Mouse (Mus musculus): ENCODE results near the gene Galt.
"Not testable (repeated sequence)": the region's sequence is repeated elsewhere in the genome, so short reads cannot be mapped to it uniquely, and the experiment has no call there.

Galt gene

DNA sequence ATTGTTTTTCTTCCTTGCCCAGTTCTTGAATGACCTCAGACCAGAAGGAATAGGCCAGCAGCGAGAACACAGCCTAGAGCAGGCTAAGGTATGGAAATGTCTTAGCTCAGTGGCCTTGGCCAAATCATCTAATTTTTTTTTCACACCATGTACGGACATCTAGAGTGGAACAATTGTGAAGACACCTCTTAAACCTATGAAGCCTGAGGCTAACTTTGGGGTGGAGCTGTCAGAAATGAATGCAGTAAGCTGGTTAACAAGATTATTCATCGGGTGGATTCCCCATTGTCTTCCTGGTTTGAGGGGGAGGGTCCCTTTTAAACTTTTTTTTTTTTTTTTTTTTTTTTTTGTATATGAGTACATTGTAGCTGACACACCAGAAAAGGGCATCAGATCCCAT lies 19.5 kb downstream of the Galt start:
- not testable (repeated sequence) for DNase-seq (ENCODE audit: low read depth, low spot score)

DNA sequence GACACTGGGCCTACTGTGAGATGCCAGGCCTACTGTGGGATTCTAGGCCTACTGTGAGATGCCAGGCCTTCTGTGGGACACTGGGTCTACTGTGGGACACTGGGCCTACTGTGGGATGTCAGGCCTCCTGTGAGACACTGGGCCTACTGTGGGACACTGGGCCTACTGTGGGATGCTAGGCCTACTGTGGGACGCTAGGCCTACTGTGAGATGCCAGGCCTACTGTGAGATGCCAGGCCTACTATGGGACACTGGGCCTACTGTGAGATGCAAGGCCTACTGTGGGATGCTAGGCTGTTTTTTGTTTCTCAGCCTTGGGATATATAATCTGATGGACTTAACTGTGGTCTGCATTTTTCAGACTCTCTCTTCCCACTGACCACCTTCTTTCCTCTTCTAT lies 20.8 kb downstream of the Galt start:
- DNase-seq (ENCODE audit: low read depth, low spot score) = not testable (repeated sequence)

DNA sequence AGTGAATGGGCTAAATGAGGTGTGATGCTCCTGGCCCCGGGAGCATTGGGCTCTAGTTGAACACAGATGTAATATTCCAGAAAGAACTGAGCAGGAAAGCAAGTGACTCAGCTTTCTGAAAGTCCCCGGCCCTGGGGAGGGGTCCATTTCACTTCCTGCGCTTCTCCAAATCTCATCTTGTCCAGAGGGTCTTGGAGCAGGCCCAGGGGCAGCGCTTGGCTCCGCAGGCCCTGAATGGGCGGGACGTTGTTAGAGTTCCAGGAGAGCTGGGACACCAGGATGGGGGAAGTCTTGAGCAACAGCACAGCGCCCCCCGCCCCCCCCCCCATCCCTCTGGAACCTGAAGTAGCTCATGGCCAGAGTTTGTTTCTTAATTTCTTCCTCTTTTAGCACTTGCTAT lies 26.2 kb downstream of the Galt start:
- DNase-seq (ENCODE audit: low read depth, low spot score) = not testable (repeated sequence)

DNA sequence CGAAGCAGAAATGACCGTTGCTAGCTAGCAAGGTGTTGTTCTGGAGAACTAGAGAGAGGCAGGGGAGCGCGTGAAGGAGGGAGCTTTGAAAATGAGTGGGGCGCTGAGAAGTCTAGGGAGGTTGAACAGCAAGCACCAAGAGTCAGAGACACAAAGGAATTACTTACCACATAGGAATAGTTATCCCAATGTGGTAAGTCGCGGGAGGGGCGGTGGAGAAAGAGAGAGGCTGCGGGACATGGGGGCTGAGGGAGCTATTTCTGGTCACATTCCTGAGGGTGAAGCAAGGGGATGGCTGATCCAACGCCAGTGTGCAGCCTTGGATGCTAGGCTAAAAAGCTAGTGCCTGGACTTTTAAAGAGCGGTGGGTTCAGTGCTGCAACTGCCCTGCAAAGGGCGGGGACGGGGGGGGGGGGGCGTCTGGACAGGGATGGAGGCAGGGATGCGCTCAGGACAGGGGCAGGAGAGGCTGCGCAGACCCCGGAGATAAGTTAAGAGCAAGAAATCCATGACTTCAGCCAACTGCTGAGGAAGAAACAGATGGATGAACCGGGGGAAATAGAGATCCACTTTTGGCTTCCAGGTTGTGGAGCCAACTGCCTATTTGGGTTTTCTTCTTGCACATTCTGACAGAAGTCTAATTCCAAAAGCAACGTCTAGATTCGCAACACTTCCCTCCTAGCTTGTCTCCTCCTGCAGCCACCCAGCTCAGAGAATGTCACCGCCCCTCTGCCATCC lies 26.9 kb downstream of the Galt start:
- not testable (repeated sequence) for DNase-seq (ENCODE audit: low read depth, low spot score)

DNA sequence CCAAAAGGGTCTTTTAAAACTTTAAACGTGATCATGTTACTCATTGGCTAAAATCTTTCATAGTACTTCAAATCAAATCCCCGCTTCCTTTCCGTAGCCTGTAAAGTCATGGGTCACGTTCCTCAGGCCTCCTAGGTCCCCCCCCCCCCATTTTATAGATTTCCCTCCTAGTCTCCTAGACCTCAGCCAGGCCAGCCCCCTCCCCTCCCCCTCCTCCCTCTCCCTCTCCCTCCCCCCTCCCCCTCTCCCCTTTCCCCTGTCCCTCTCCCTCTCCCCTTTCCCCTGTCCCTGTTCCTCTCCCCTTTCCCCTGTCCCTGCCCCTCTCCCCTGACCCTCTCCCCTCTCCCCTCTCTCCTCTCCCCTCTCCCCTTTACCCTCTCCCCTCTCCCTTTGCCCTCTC lies 27.7 kb downstream of the Galt start:
- not testable (repeated sequence) for DNase-seq (ENCODE audit: low read depth, low spot score)

DNA sequence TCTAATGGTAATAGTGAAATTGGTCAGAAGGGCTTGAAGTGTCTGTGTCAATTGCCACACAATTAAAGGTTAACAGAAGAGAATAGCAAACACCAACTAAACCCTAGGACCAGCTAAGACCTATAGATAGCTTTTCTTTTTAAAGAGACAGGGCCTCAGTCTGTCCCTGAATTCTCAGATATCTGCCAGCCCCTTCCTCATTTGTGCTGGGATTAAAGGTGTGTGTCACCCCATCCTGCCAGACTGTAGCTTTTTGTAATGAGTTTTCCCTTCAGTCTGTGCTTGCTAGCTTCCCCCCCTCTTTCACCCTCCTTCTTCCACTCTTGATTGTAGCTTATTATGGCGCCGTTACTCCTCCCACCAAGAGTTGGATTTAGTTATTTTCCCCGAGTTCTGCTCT lies 28.2 kb downstream of the Galt start:
- DNase-seq (ENCODE audit: low read depth, low spot score) = not testable (repeated sequence)

All from embryo, embryonic 11.5 days (tissue).